Comparison of ENCODE assay signal across 24 mouse cellular contexts in genomic region chr14:54777893-54778292, GRCm38 (mm10). TPM values are rescaled to one million over a fixed set of nuclear protein-coding genes. Genes with fewer than 3 reads are reported as not detected.
"Had no signal": no experiment of that assay in that cellular context is flagged by ENCODE, and none has a peak within 500 bp of the region (broad histone marks: within the 10 kb centered on the region; RNA-seq: fewer than 3 reads in every experiment).

No protein-coding gene starts in this region.

- DNase-seq: kidney, adult 11 months; kidney, adult 9 months; kidney, postnatal 36 days; lung, embryonic 14.5 days; lung, postnatal 10 days; lung, postnatal 4 days; midbrain, embryonic 14.5 days; retina, postnatal 1 day; right cerebral cortex, postnatal 4 days; thymus, adult 2 months; thymus, postnatal 25 days had no signal

- H3K9me3 ChIP-seq: limb, embryonic 15.5 days; liver, embryonic 12.5 days; neural tube, embryonic 13.5 days; stomach, embryonic 15.5 days had no signal

- ATAC-seq: liver, embryonic 12.5 days had no signal

- H3K4me3 ChIP-seq: limb, embryonic 15.5 days; liver, embryonic 12.5 days; neural tube, embryonic 13.5 days; stomach, embryonic 15.5 days had no signal

- H3K27ac ChIP-seq: kidney, postnatal 0 days; limb, embryonic 15.5 days; liver, embryonic 12.5 days; neural tube, embryonic 13.5 days; stomach, embryonic 15.5 days had no signal

- H3K4me2 ChIP-seq: limb, embryonic 15.5 days; liver, embryonic 12.5 days; lung, embryonic 14.5 days; neural tube, embryonic 13.5 days; stomach, embryonic 15.5 days had no signal

- H3K9ac ChIP-seq: limb, embryonic 15.5 days; liver, embryonic 12.5 days; lung, embryonic 14.5 days; neural tube, embryonic 13.5 days; stomach, embryonic 15.5 days had no signal

- H3K36me3 ChIP-seq: limb, embryonic 15.5 days; liver, embryonic 12.5 days; neural tube, embryonic 13.5 days; stomach, embryonic 15.5 days had no signal

RNA-seq across cellular contexts. Expression of gene Rnf212b, which starts 36.0 kb away (rescaled TPM):
- total RNA-seq: layer of hippocampus, adult 8-10 months; layer of hippocampus, postnatal 14 days; left cerebral cortex, adult 18-20 months; left cerebral cortex, postnatal 14 days; monocyte, adult 5-6 weeks had no signal
- polyA plus RNA-seq: limb, embryonic 11.5 days; limb, embryonic 15.5 days; liver, embryonic 12.5 days; liver, embryonic 16.5 days; lung, embryonic 14.5 days; midbrain, embryonic 14.5 days; neural tube, embryonic 13.5 days; spleen, adult 2 months; stomach, embryonic 15.5 days had no signal
